Mouse (Mus musculus) layer of hippocampus, adult 18-20 months (tissue): ENCODE results near the gene 1700092M07Rik. TPM values are rescaled to one million over a fixed set of nuclear protein-coding genes. Genes with fewer than 3 reads are reported as not detected.

Source experiments
- DNase-seq, 2 experiments: peaks; one replicate each; pipeline ENCODE4 v3.0.0; 2022; ENCODE audit warnings: low spot score in 2 of 2
- long read RNA-seq: library from polyadenylated mRNA; stranded (forward); transcript quantifications from one replicate; pipeline ENCODE4 v2.0.0, GENCODE M21; 2021
- total RNA-seq, 2 experiments: library from RNA; stranded (reverse); gene quantifications; 2 replicates each; pipeline ENCODE4 v1.2.3; 2021

The 1700092M07Rik gene
- 1 to 10 TPM; 1.9 to 2.1 TPM for total RNA-seq
- long read RNA-seq, result 0 reads

- no peak for DNase-seq
These were observed at the start of gene 1700092M07Rik for GRCm38 (mm10) chr19:8740603-8741002. Gene 1700092M07Rik (plus strand): TSS chr19:8740718.

- no peak for DNase-seq
These were observed 48.5 kb upstream of the 1700092M07Rik start for GRCm38 (mm10) chr19:8691871-8692539.

- no peak for DNase-seq
These were observed 47.8 kb upstream of the 1700092M07Rik start for GRCm38 (mm10) chr19:8692740-8693139.

- no peak for DNase-seq
These were observed 45.2 kb upstream of the 1700092M07Rik start for GRCm38 (mm10) chr19:8695330-8695729.

- no peak for DNase-seq
These were observed 40.9 kb upstream of the 1700092M07Rik start for GRCm38 (mm10) chr19:8699652-8700051.

GRCm38 (mm10) chr19:8702458-8702857 is 38.1 kb upstream of the 1700092M07Rik start:
- DNase-seq, result peak in 1 of 2 experiments; percentile 63

GRCm38 (mm10) chr19:8703571-8703970 is 36.9 kb upstream of the 1700092M07Rik start:
- no peak for DNase-seq

GRCm38 (mm10) chr19:8705026-8705708 is 35.4 kb upstream of the 1700092M07Rik start:
- no peak for DNase-seq

GRCm38 (mm10) chr19:8706132-8706667 is 34.3 kb upstream of the 1700092M07Rik start:
- DNase-seq, result no peak

- no peak for DNase-seq
These were observed 33.6 kb upstream of the 1700092M07Rik start for GRCm38 (mm10) chr19:8706930-8707329.

GRCm38 (mm10) chr19:8708954-8709353 is 31.6 kb upstream of the 1700092M07Rik start:
- DNase-seq, result no peak

- DNase-seq, result peak in 1 of 2 experiments; percentile 37
These were observed 30.5 kb upstream of the 1700092M07Rik start for GRCm38 (mm10) chr19:8710057-8710456.

GRCm38 (mm10) chr19:8711506-8711905 is 29.0 kb upstream of the 1700092M07Rik start:
- no peak for DNase-seq

- DNase-seq, result no peak
These were observed 28.3 kb upstream of the 1700092M07Rik start for GRCm38 (mm10) chr19:8711949-8712869.

- peak in 1 of 2 experiments; percentile 58 for DNase-seq
These were observed 27.6 kb upstream of the 1700092M07Rik start for GRCm38 (mm10) chr19:8712870-8713305.

GRCm38 (mm10) chr19:8713306-8713996 is 27.1 kb upstream of the 1700092M07Rik start:
- DNase-seq, result peak; percentile 88 to 97

- DNase-seq, result no peak
These were observed 26.4 kb upstream of the 1700092M07Rik start for GRCm38 (mm10) chr19:8713997-8714652.

- DNase-seq, result peak in 1 of 2 experiments; percentile 23
These were observed 25.7 kb upstream of the 1700092M07Rik start for GRCm38 (mm10) chr19:8714653-8715481.
